Comparison of ENCODE assay signal across 15 mouse cellular contexts in the genomic region with DNA sequence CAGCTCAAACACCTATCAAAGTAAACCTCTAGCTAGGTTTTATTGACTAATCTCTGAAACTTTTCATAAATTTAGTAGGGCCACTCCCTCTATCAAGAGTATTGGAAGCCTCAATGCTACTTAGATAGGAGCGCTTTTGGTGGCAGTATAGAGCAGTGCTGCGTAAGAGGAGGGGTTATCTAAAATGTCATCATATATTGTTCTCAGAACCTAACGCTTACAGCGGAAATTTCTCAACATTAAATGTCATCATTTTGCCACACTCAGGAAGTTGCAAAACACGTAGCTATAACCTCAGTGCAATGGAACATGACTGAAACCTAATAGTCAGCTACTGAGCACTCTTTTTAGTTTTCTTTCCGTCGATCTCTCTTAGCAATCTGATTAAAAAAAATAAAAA.
A peak's percentile ranks its signal among the peaks of the same experiment; 100 is the strongest.
DNase-seq lines count a peak whose midpoint lies in the region; ATAC-seq and TF ChIP-seq lines count a peak whose summit lies in the region.
"Had no signal": no experiment of that assay in that cellular context is flagged by ENCODE, and none has a peak within 500 bp of the region (broad histone marks: within the 10 kb centered on the region; RNA-seq: fewer than 3 reads in every experiment).

No protein-coding gene starts in this region.

- no peak overlapping the region for H3K4me3 ChIP-seq in liver, embryonic 12.5 days
- H3K4me3 ChIP-seq in G1E (ENCODE audit: low read depth, low read length) = no peak overlapping the region
- H3K4me3 ChIP-seq in liver, embryonic 13.5 days (replicated peaks) = no peak overlapping the region
- H3K4me3 ChIP-seq: limb, embryonic 12.5 days; midbrain, embryonic 10.5 days; neural tube, embryonic 13.5 days had no signal

- H3K36me3 ChIP-seq in liver, embryonic 12.5 days = peaks cover 1% of the 10 kb centered on the region; the same call in 1 of the 2 replicates
- peaks cover 26% of the 10 kb centered on the region for H3K36me3 ChIP-seq in G1E (replicated peaks)
- no peaks in the 10 kb centered on the region for H3K36me3 ChIP-seq in liver, embryonic 13.5 days
- H3K36me3 ChIP-seq: limb, embryonic 12.5 days; midbrain, embryonic 10.5 days; neural tube, embryonic 13.5 days had no signal

- WGBS in liver, embryonic 12.5 days (ENCODE audit: insufficient replicate concordance) = 43% methylated on average over 7 of the region's 7 CpGs
- 29% methylated on average over 7 of the region's 7 CpGs for WGBS in liver, embryonic 13.5 days (ENCODE audit: insufficient replicate concordance)

- intact Hi-C loops in left cerebral cortex, postnatal 14 days (cut with DNase I) = no loop called here

- no peak overlapping the region for H3K4me2 ChIP-seq in liver, embryonic 12.5 days
- no peak overlapping the region for H3K4me2 ChIP-seq in liver, embryonic 13.5 days
- H3K4me2 ChIP-seq: limb, embryonic 12.5 days; neural tube, embryonic 13.5 days had no signal

- no peaks in the 10 kb centered on the region for H3K27me3 ChIP-seq in liver, embryonic 12.5 days (replicated peaks)
- no peaks in the 10 kb centered on the region for H3K27me3 ChIP-seq in G1E (ENCODE audit: insufficient read depth, low read length)
- H3K27me3 ChIP-seq in liver, embryonic 13.5 days = no peaks in the 10 kb centered on the region
- H3K27me3 ChIP-seq: limb, embryonic 12.5 days; neural tube, embryonic 13.5 days had no signal

- H3K9ac ChIP-seq in liver, embryonic 12.5 days = no peak overlapping the region
- no peak overlapping the region for H3K9ac ChIP-seq in liver, embryonic 13.5 days
- H3K9ac ChIP-seq: limb, embryonic 12.5 days; neural tube, embryonic 13.5 days had no signal

- peak; percentile 45; the same call in 1 of the 2 replicates for ATAC-seq in liver, embryonic 12.5 days
- peak; percentile 40 for ATAC-seq in G1E (ENCODE audit: extremely low read depth, insufficient number of reproducible peaks, low FRiP score, poor library complexity, severe bottlenecking)
- peak; percentile 57 for ATAC-seq in liver, embryonic 13.5 days (ENCODE audit: low read depth)

- peaks cover 5% of the 10 kb centered on the region; the same call in 1 of the 2 replicates for H3K4me1 ChIP-seq in liver, embryonic 12.5 days
- peaks cover 54% of the 10 kb centered on the region for H3K4me1 ChIP-seq in G1E (ENCODE audit: insufficient read depth, low read depth, low read length)
- peaks cover 5% of the 10 kb centered on the region; the same call in 1 of the 2 replicates for H3K4me1 ChIP-seq in liver, embryonic 13.5 days (replicated peaks)
- H3K4me1 ChIP-seq: midbrain, embryonic 10.5 days; neural tube, embryonic 13.5 days had no signal

- DNase-seq in liver (no peak), G1E (ENCODE audit: low spot score) (no peak)
- DNase-seq in liver, embryonic 13.5 days = no peak
- peak; percentile 80 for DNase-seq in naive thymus-derived CD4-positive, alpha-beta T cell, adult 2 months (ENCODE audit: low read depth)
- no peak for DNase-seq in left cerebral cortex, postnatal 14 days (ENCODE audit: low spot score in 2 of 2)
- no peak for DNase-seq in layer of hippocampus, adult 18-20 months (ENCODE audit: low spot score in 2 of 2)
- DNase-seq in layer of hippocampus, postnatal 14 days (ENCODE audit: low spot score in 2 of 2) = no peak
- DNase-seq: cerebellum, adult 9-11 months; heart, postnatal 10 days; kidney, postnatal 10 days; layer of hippocampus, postnatal 36 days had no signal

- TF ChIP-seq CTCF in G1E (IDR thresholded peaks at IDR 0.05; ENCODE audit: low read depth, low read length) = no peak

- no peaks in the 10 kb centered on the region for H3K9me3 ChIP-seq in liver, embryonic 12.5 days (replicated peaks)
- H3K9me3 ChIP-seq in G1E (replicated peaks) = no peaks in the 10 kb centered on the region
- H3K9me3 ChIP-seq in liver, embryonic 13.5 days (replicated peaks) = no peaks in the 10 kb centered on the region
- H3K9me3 ChIP-seq: limb, embryonic 12.5 days; midbrain, embryonic 10.5 days; neural tube, embryonic 13.5 days had no signal

- no peak overlapping the region for H3K27ac ChIP-seq in liver, embryonic 12.5 days
- H3K27ac ChIP-seq in liver, embryonic 13.5 days = no peak overlapping the region
- H3K27ac ChIP-seq: limb, embryonic 12.5 days; midbrain, embryonic 10.5 days; neural tube, embryonic 13.5 days had no signal
